Mouse (Mus musculus): ENCODE results near the gene Olfr5. TPM values are rescaled to one million over a fixed set of nuclear protein-coding genes. Genes with fewer than 3 reads are reported as not detected.

The Olfr5 gene
- total RNA-seq (2021), result not detected
- long read RNA-seq, experiment 1, result 0 reads
- long read RNA-seq, experiment 2, result 0 reads

GRCm38 (mm10) chr7:6486841-6487240, at the start of gene Olfr5:
TSS of gene Olfr5 (minus strand) at chr7:6486941.
- no peak for DNase-seq

- no peak for DNase-seq
These were observed 39.4 kb upstream of the Olfr5 start for GRCm38 (mm10) chr7:6526141-6526540.

GRCm38 (mm10) chr7:6525001-6525400, 38.3 kb upstream of the Olfr5 start:
- no peak for DNase-seq

GRCm38 (mm10) chr7:6522850-6523249, 36.1 kb upstream of the Olfr5 start, which contains the start of gene Olfr1349:
TSS of gene Olfr1349 (minus strand) at chr7:6522950.
- DNase-seq, result no peak

- DNase-seq, result no peak
These were observed 34.9 kb upstream of the Olfr5 start for GRCm38 (mm10) chr7:6521666-6522065.

GRCm38 (mm10) chr7:6508648-6509047, 21.9 kb upstream of the Olfr5 start, which contains the start of gene Olfr1348:
TSS of gene Olfr1348 (minus strand) at chr7:6508748.
- DNase-seq, result no peak

- DNase-seq, result no peak
These were observed 12.9 kb upstream of the Olfr5 start, which contains the start of gene Olfr1347 for GRCm38 (mm10) chr7:6499655-6500054. TSS of gene Olfr1347 (minus strand) at chr7:6499755.

GRCm38 (mm10) chr7:6477633-6478032, 9.1 kb downstream of the Olfr5 start:
- DNase-seq, result peak in 1 of 2 experiments; percentile 9

- DNase-seq, result no peak
These were observed 19.8 kb downstream of the Olfr5 start, which contains the start of gene Olfr1346 for GRCm38 (mm10) chr7:6466951-6467350. TSS of gene Olfr1346 (plus strand) at chr7:6467101.

GRCm38 (mm10) chr7:6456399-6456798, 30.3 kb downstream of the Olfr5 start:
- DNase-seq, result peak in 1 of 2 experiments; percentile 13

- DNase-seq, result no peak
These were observed 30.9 kb downstream of the Olfr5 start, which contains the start of gene Olfr1336 for GRCm38 (mm10) chr7:6455868-6456267. TSS of gene Olfr1336 (plus strand) at chr7:6456168.

- DNase-seq, result no peak
These were observed 39.0 kb downstream of the Olfr5 start for GRCm38 (mm10) chr7:6447771-6448170.

- no peak for DNase-seq
These were observed 45.6 kb downstream of the Olfr5 start for GRCm38 (mm10) chr7:6441173-6441572.

GRCm38 (mm10) chr7:6438388-6438787, 48.4 kb downstream of the Olfr5 start, which contains the start of gene Olfr1344:
TSS of gene Olfr1344 (plus strand) at chr7:6438688.
- DNase-seq, result no peak

- peak; percentile 38 to 55 for DNase-seq
These were observed 56.4 kb downstream of the Olfr5 start for GRCm38 (mm10) chr7:6430342-6430741.

GRCm38 (mm10) chr7:6429381-6429780, 57.4 kb downstream of the Olfr5 start:
- no peak for DNase-seq

Other genes starting within 250 kb of the Olfr5 start
- gene Epp13, start 234.2 kb downstream of the Olfr5 start, total RNA-seq (2021), result not detected
- gene Zfp667, start 200.4 kb downstream of the Olfr5 start, total RNA-seq (2021), result 1 to 10 TPM; 5.9 to 9.8 TPM
- gene Zfp583, start 155.7 kb downstream of the Olfr5 start, total RNA-seq (2021), result 1 to 10 TPM; 2.1 to 3.2 TPM
- gene Gm3854, start 143.2 kb downstream of the Olfr5 start, total RNA-seq (2021), result under 1 TPM; 0.70 to 0.79 TPM
- gene Zfp78, start 123.7 kb downstream of the Olfr5 start, total RNA-seq (2021), result 1 to 10 TPM; 1.8 to 3.2 TPM
- 1 to 10 TPM; 2.2 to 2.8 TPM for gene Zfp28, start 103.6 kb downstream of the Olfr5 start, total RNA-seq (2021)
- under 1 TPM; 0.13 to 0.66 TPM for gene Smim17, start 88.2 kb downstream of the Olfr5 start, total RNA-seq (2021)
- gene Gm20715, start 76.7 kb downstream of the Olfr5 start, total RNA-seq (2021), result not detected
- not detected for gene Olfr1344, start 48.3 kb downstream of the Olfr5 start, total RNA-seq (2021)
- gene Olfr1336, start 30.8 kb downstream of the Olfr5 start, total RNA-seq (2021), result not detected
- not detected for gene Olfr1346, start 19.8 kb downstream of the Olfr5 start, total RNA-seq (2021)
- gene Olfr1347, start 12.8 kb upstream of the Olfr5 start, total RNA-seq (2021), result not detected
- gene Olfr1348, start 21.8 kb upstream of the Olfr5 start, total RNA-seq (2021), result not detected
- not detected for gene Olfr1349, start 36.0 kb upstream of the Olfr5 start, total RNA-seq (2021)
- not detected for gene Olfr1350, start 77.9 kb upstream of the Olfr5 start, total RNA-seq (2021)
- 1 to 10 TPM; 5.4 to 5.6 TPM for gene Zim1, start 209.5 kb upstream of the Olfr5 start, total RNA-seq (2021)
- 10 to 100 TPM; 37.8 to 39.2 TPM for gene Peg3, start 243.5 kb upstream of the Olfr5 start, total RNA-seq (2021)
- gene Usp29, start 243.6 kb upstream of the Olfr5 start, total RNA-seq (2021), result 1 to 10 TPM in 1 of 2 experiments, under 1 TPM in 1; 0.99 to 1.3 TPM